In genomic region chr10:19938738-19939137, GRCm38 (mm10) we compare ENCODE assay signal across 17 mouse cellular contexts. TPM values are rescaled to one million over a fixed set of nuclear protein-coding genes. Genes with fewer than 3 reads are reported as not detected.
DNase-seq lines count a peak whose midpoint lies in the region; ATAC-seq and TF ChIP-seq lines count a peak whose summit lies in the region.
"Had no signal": no experiment of that assay in that cellular context is flagged by ENCODE, and none has a peak within 500 bp of the region (broad histone marks: within the 10 kb centered on the region; RNA-seq: fewer than 3 reads in every experiment).

No protein-coding gene starts in this region.

- peak; percentile 84 for DNase-seq in kidney, adult 2 months
- DNase-seq in kidney, postnatal 4 days = no peak
- DNase-seq in CH12.LX (ENCODE audit: extremely low read depth) = no peak
- DNase-seq in R1 (ENCODE audit: low read depth, low spot score) = peak; percentile 56
- DNase-seq in layer of hippocampus, adult 18-20 months (ENCODE audit: low spot score in 2 of 2) = no peak
- no peak for DNase-seq in lung, postnatal 4 days
- DNase-seq in adrenal gland, adult 2 months = no peak
- DNase-seq: cerebellum, adult 2 months; cerebellum, postnatal 36 days; gastrocnemius, postnatal 25 days; lung, postnatal 14 days had no signal

- H3K36me3 ChIP-seq in kidney, adult 2 months (ENCODE audit: control insufficient read depth, insufficient read depth, low read length) = no peaks in the 10 kb centered on the region
- peaks cover 8 to 31% of the 10 kb centered on the region in 2 experiments for H3K36me3 ChIP-seq in CH12.LX (replicated peaks in 1 of 2; ENCODE audit: control insufficient read depth in 1 of 2, insufficient read depth in 1 of 2, low read length in 1 of 2)
- H3K36me3 ChIP-seq in kidney, embryonic 16.5 days (ENCODE audit: insufficient read depth, low read length) = no peaks in the 10 kb centered on the region
- H3K36me3 ChIP-seq: embryonic facial prominence, embryonic 10.5 days; heart, embryonic 15.5 days; midbrain, embryonic 12.5 days; neural tube, embryonic 12.5 days had no signal

- WGBS in kidney, adult 2 months = 24% methylated on average over 6 of the region's 6 CpGs
- WGBS in kidney, embryonic 16.5 days = 64% methylated on average over 6 of the region's 6 CpGs

- H3K9me3 ChIP-seq in CH12.LX (replicated peaks; ENCODE audit: low read length) = no peaks in the 10 kb centered on the region
- no peaks in the 10 kb centered on the region for H3K9me3 ChIP-seq in kidney, embryonic 16.5 days (ENCODE audit: low read length)
- H3K9me3 ChIP-seq: embryonic facial prominence, embryonic 10.5 days; forebrain, embryonic 13.5 days; heart, embryonic 15.5 days; midbrain, embryonic 12.5 days; neural tube, embryonic 12.5 days had no signal

- no peak for TF ChIP-seq POLR2A in kidney, adult 2 months (IDR thresholded peaks at IDR 0.05; ENCODE audit: low read depth, low read length)
- TF ChIP-seq POLR2A in CH12.LX (IDR thresholded peaks at IDR 0.05; ENCODE audit: low read depth, low read length) = no peak

- dilution Hi-C loops in CH12.LX (cut with MboI; ENCODE audit: extremely low pct_ligation_motif_present, extremely low pct_unique_long_range_greater_than_20kb, low sequenced_read_pairs) = no loop called here

- TF ChIP-seq CTCF in kidney, adult 2 months (conservative IDR thresholded peaks at IDR 0.05; ENCODE audit: insufficient read depth, insufficient read length, low read depth, low read length) = no peak
- TF ChIP-seq CTCF in CH12.LX (conservative IDR thresholded peaks at IDR 0.05 in 1 of 2, IDR thresholded peaks at IDR 0.05 in 1 of 2; ENCODE audit: low read depth in 2 of 2, low read length in 2 of 2) = no peak

- H3K9ac ChIP-seq in CH12.LX (ENCODE audit: insufficient read depth, low read depth) = peak overlapping the region; percentile 90
- H3K9ac ChIP-seq in kidney, embryonic 16.5 days (replicated peaks; ENCODE audit: low read length) = no peak overlapping the region
- H3K9ac ChIP-seq: forebrain, embryonic 13.5 days; heart, embryonic 15.5 days; midbrain, embryonic 12.5 days; neural tube, embryonic 12.5 days had no signal

- ATAC-seq in kidney, embryonic 16.5 days (ENCODE audit: low FRiP score, low TSS enrichment) = no peak
- ATAC-seq: forebrain, embryonic 13.5 days had no signal

- in situ Hi-C loops in CH12.LX (cut with MboI; ENCODE audit: low pct_ligation_motif_present, low pct_unique_long_range_greater_than_20kb, low sequenced_read_pairs) = loop anchor here (10.0 kb wide), 1 partner anchor 56 kb away; no protein-coding TSS in a partner anchor

- H3K27ac ChIP-seq in kidney, adult 2 months (ENCODE audit: insufficient read depth, low read depth, low read length) = peak overlapping the region; percentile 90
- peak overlapping the region; percentile 96 for H3K27ac ChIP-seq in CH12.LX (ENCODE audit: insufficient read depth, low read depth)
- H3K27ac ChIP-seq in kidney, embryonic 16.5 days (ENCODE audit: low read length) = peak overlapping the region; percentile 55; the same call in 1 of the 2 replicates
- H3K27ac ChIP-seq: embryonic facial prominence, embryonic 10.5 days; forebrain, embryonic 13.5 days; heart, embryonic 15.5 days; midbrain, embryonic 12.5 days; neural tube, embryonic 12.5 days had no signal

- no peak for TF ChIP-seq RAD21 in CH12.LX (IDR thresholded peaks at IDR 0.05; ENCODE audit: low read depth, low read length)

- H3K79me2 ChIP-seq in CH12.LX (replicated peaks; ENCODE audit: control insufficient read depth, extremely low read depth, insufficient read depth, poor library complexity, severe bottlenecking) = peaks cover 76% of the 10 kb centered on the region

- no peaks in the 10 kb centered on the region for H3K27me3 ChIP-seq in kidney, adult 2 months (replicated peaks; ENCODE audit: control insufficient read depth, insufficient read depth, low read length)
- no peaks in the 10 kb centered on the region for H3K27me3 ChIP-seq in CH12.LX (replicated peaks)
- no peaks in the 10 kb centered on the region for H3K27me3 ChIP-seq in kidney, embryonic 16.5 days (ENCODE audit: insufficient read depth, low read length)
- H3K27me3 ChIP-seq: heart, embryonic 15.5 days had no signal

- peaks cover 43% of the 10 kb centered on the region for H3K4me1 ChIP-seq in kidney, adult 2 months (ENCODE audit: control insufficient read depth, insufficient read depth, low read length)
- peaks cover 13 to 58% of the 10 kb centered on the region in 2 experiments for H3K4me1 ChIP-seq in CH12.LX (ENCODE audit: control insufficient read depth in 1 of 2, insufficient read depth in 2 of 2)
- peaks cover 50% of the 10 kb centered on the region for H3K4me1 ChIP-seq in kidney, embryonic 16.5 days (ENCODE audit: insufficient read depth, low read length)

- no peak overlapping the region for H3K4me3 ChIP-seq in kidney, adult 2 months (ENCODE audit: insufficient read depth, low read depth, low read length)
- H3K4me3 ChIP-seq in CH12.LX (replicated peaks in 1 of 3; ENCODE audit: low read depth in 2 of 3, low read length in 2 of 3, poor library complexity in 1 of 3) = peak overlapping the region in 2 of 3 experiments; percentile 10 to 37
- H3K4me3 ChIP-seq in kidney, embryonic 16.5 days (ENCODE audit: low read length) = no peak overlapping the region
- H3K4me3 ChIP-seq: embryonic facial prominence, embryonic 10.5 days; forebrain, embryonic 13.5 days; heart, embryonic 15.5 days; midbrain, embryonic 12.5 days; neural tube, embryonic 12.5 days had no signal

- no peak for TF ChIP-seq EP300 in CH12.LX (IDR thresholded peaks at IDR 0.05; ENCODE audit: low read length)

- peak overlapping the region; percentile 74 for H3K4me2 ChIP-seq in CH12.LX (ENCODE audit: insufficient read depth, low read depth, poor library complexity, severe bottlenecking)
- peak overlapping the region; percentile 3; the same call in 1 of the 2 replicates for H3K4me2 ChIP-seq in kidney, embryonic 16.5 days (replicated peaks; ENCODE audit: low read depth, low read length)
- H3K4me2 ChIP-seq: forebrain, embryonic 13.5 days; heart, embryonic 15.5 days; midbrain, embryonic 12.5 days; neural tube, embryonic 12.5 days had no signal

TF ChIP-seq in CH12.LX, 34 proteins besides CTCF, POLR2A, EP300 and RAD21:
- TF ChIP-seq USF1 (IDR thresholded peaks at IDR 0.05; ENCODE audit: low read depth, low read length) (no peak), KAT2A (IDR thresholded peaks at IDR 0.05; ENCODE audit: insufficient replicate concordance, low read length) (0 out of 2 replicates have a peak, but pooled peaks have one; percentile 3)

RNA-seq across cellular contexts. Expression of gene Map3k5, which starts 4.5 kb away (rescaled TPM):
- 9.0 and 11.3 TPM in 2 replicates for polyA plus RNA-seq in kidney, adult 2 months (2012; rRNA removed)
- total RNA-seq in CH12.LX (2012; rRNA removed) = 27.6 and 28.8 TPM in 2 replicates
- 15.8 and 16.3 TPM in 2 replicates for total RNA-seq in CH12.LX (2014; rRNA removed)
- 27.3 and 31.0 TPM in 2 replicates for polyA plus RNA-seq in CH12.LX (2012; ENCODE audit: insufficient read length, low read depth)
- polyA plus RNA-seq in kidney, embryonic 16.5 days (2015; fragmentation: Nextera tagmentation; extraction: Ambion mirVana) = 2.4 and 3.0 TPM in 2 replicates
- 10 to 100 TPM; 24.1 to 32.5 TPM for total RNA-seq in layer of hippocampus, adult 18-20 months (2021)
- total RNA-seq in adrenal gland, adult 2 months (2021) = 10 to 100 TPM; 19.9 to 36.9 TPM
- 2.8 and 3.3 TPM in 2 replicates for polyA plus RNA-seq in adrenal gland, adult 2 months (2012; rRNA removed)

RNA-seq across cellular contexts. Expression of gene Pex7, which starts 31.2 kb away (rescaled TPM):
- polyA plus RNA-seq in kidney, adult 2 months (2012; rRNA removed) = 87.4 and 90.9 TPM in 2 replicates
- total RNA-seq in CH12.LX (2012; rRNA removed) (26.5 and 28.0 TPM in 2 replicates), CH12.LX (2014; rRNA removed) (53.1 and 53.6 TPM in 2 replicates)
- polyA plus RNA-seq in CH12.LX (2012; ENCODE audit: insufficient read length, low read depth) = 30.2 and 32.4 TPM in 2 replicates
- polyA plus RNA-seq in kidney, embryonic 16.5 days (2015; fragmentation: Nextera tagmentation; extraction: Ambion mirVana) = 39.1 and 40.4 TPM in 2 replicates
- total RNA-seq in layer of hippocampus, adult 18-20 months (2021) = 10 to 100 TPM; 22.8 to 23.2 TPM
- 10 to 100 TPM; 44.8 to 47.5 TPM for total RNA-seq in adrenal gland, adult 2 months (2021)
- 114 and 169 TPM in 2 replicates for polyA plus RNA-seq in adrenal gland, adult 2 months (2012; rRNA removed)

Comparison
In these comparisons a context has a peak if more than half of its experiments do, and no peak if none do; other contexts are left out.
1. DNase-seq: peak in kidney, adult 2 months (single experiment) and R1 (single experiment); none in kidney, postnatal 4 days (0 of 2), CH12.LX (single experiment), layer of hippocampus, adult 18-20 months (0 of 2), lung, postnatal 4 days (0 of 2) and adrenal gland, adult 2 months (single experiment).
2. H3K4me3 ChIP-seq: peak in CH12.LX (2 of 3); none in kidney, adult 2 months (single experiment) and kidney, embryonic 16.5 days (single experiment).
3. Peak in every context shown above with its lines, with median percentiles within 50 percentile points of each other: H3K27ac ChIP-seq.